Mouse (Mus musculus) lung, postnatal 36 days (tissue): Measurements from ENCODE around the gene Pfdn6.
A peak's percentile ranks its signal among the peaks of the same experiment; 100 is the strongest.
"Not testable (repeated sequence)": the region's sequence is repeated elsewhere in the genome, so short reads cannot be mapped to it uniquely, and the experiment has no call there.

Source experiments
- DNase-seq: peaks from one replicate; pipeline ENCODE4 v3.0.0; 2022; ENCODE audit warnings: mixed read lengths

Gene Pfdn6

DNA sequence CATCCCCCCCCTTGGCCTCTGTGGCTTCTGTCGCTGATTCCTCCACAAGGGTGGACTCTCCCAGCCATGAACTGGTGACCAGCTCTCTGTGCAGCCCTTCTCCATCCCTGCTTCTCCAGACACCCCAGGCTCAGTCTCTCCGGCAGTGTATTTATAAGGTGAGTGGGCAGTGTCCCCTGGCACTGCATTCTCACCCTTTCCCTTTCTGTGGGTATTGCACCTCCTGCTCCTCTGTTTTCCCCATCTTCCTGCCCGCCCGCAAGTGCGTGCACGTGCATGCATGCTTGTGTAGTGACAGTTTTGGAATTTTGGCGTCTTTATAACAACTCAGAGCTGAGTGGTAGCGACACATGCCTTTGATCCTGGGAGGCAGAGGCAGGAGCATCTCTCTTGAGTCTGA is 26.2 kb downstream of the Pfdn6 start:
- DNase-seq = no peak

DNA sequence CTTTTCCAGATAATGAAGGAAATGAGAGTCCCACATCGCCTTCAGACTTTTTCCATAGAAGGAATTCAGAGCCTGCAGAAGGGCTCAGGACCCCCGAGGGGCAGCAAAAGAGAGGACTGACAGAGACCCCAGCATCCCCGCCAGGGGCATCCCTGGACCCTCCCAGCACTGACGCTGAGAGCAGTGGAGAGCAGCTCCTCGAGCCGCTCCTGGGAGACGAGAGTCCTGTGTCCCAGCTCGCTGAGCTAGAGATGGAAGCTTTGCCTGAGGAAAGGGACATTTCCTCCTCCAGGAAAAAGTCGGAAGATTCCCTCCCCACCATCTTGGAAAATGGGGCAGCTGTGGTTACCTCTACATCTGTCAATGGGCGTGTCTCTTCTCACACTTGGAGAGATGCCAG is 26.9 kb downstream of the Pfdn6 start:
- DNase-seq = no peak

DNA sequence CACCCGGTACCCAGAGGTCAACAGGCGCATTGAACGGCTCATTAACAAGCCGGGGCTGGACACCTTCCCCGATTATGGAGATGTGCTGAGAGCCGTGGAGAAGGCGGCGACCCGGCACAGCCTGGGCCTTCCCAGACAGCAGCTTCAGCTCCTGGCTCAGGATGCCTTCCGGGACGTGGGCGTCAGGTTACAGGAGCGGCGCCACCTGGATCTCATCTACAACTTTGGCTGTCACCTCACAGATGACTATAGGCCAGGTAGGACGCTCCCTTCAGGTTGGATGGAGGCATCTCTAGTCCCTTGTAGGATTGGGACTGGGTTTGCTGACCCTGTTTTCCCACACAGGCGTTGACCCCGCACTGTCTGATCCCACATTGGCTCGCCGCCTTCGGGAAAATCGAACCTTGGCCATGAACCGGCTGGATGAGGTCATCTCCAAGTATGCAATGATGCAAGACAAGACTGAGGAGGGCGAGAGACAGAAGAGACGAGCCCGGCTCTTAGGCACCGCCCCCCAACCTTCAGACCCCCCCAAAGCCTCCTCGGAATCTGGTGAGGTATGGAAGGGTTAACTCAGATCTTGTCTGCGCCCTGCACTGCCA is 28.2 kb downstream of the Pfdn6 start:
- DNase-seq = no peak

- DNase-seq = no peak
These were observed 28.9 kb downstream of the Pfdn6 start for GRCm38 (mm10) chr17:33911052-33911812.

GRCm38 (mm10) chr17:33910346-33911051 is 29.6 kb downstream of the Pfdn6 start:
- DNase-seq = no peak

GRCm38 (mm10) chr17:33909869-33910250 is 30.3 kb downstream of the Pfdn6 start:
- peak; percentile 81 for DNase-seq

DNA sequence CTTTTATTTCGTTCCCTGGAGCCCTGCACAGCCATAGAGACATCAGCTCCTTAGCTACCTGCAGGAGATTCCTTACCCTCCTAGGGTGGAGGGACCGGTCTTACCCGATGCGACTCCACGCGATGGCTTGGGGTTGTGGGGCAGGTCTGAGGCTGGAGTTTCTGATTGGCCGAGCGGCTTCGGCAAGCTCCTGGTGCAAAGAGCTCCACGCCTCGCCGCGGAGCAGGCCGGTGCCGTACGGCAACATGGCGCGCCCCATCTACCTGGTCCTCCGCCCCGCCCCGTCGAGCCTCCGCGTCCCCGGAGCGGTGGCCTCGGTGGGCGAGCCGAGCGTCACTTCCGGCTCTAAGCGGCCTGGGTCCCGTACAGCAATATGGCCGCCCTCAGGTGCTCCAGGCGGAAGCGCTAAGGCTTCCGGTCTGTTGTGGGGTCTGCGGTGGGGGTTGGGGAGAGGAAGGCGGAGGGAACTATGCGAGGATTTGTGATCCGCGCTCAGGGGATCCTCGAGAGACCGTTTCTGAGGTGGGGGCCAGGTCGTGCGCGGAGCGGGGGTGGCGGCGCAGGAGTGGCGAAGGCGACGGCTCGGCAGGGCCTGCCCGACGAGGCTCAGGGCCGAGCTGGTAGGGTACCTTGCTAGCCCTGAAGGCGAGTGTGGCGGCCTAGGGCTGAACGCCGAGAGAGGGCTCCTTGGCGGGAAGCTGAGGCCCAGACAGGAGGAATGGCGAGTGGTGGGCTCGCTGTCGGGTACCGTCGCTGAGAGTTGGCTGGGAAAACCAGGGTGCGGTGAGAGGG is 30.9 kb downstream of the Pfdn6 start, which contains the start of gene Daxx:
Daxx (plus strand) TSS at position 338 of the 792 bp plus-strand sequence.
- DNase-seq = peak; percentile 99

- peak; percentile 52 for DNase-seq
These were observed 31.6 kb downstream of the Pfdn6 start for GRCm38 (mm10) chr17:33908331-33909076.

DNA sequence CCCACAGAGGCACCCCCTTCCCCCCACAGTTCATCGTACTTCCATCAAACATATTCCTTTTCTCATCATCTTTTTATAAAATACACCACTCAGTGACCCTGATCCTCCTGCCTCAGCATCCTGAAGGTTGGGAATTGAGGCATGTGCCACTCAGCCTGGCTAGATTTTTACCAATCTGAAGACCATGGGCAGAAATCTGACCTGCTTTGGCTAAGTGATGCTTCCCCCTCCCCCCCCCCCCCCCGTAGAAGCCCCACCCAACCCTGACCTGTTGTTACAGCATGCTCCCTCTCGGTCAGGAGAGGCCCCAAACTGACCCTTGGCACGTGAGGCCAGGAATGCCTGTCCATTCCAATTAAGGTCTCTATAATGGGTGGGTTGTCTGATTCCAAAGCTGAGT is 35.3 kb downstream of the Pfdn6 start, which contains the start of gene Platr17:
Platr17 (plus strand) TSS at position 301 of the 400 bp plus-strand sequence.
- DNase-seq = not testable (repeated sequence)

DNA sequence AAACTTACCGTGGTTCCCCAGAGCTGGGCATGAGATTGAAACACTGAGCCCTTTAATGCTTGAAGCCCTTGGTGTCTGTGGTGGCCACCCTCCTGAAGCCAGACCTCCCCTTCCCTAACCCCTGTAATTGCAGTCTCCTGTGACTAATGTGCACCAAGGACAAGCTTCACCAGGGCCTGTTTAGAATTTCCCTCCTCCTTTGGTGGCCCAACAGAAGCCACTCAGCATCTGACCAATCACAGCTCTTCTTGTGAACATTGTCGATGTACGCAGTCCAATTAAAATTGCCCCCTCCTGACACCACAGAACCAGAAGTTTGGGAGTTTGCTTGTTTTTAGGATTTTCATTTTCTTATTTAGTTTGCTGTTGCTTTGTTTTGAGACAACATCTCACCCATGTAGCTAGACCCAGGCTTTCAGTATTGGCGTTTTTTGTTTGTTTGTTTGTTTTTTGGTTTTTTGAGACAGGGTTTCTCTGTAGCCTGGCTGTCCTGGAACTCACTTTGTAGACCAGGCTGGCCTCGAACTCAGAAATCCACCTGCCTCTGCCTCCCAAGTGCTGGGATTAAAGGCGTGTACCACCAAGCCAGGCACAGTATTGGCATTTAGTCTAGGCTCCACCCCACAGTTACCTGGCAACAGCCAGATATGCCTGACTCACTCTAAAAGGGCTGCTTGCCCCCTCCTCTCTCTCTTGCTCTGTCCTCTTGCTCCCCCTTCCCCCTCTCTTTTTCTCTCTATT is 36.1 kb downstream of the Pfdn6 start:
- not testable (repeated sequence) for DNase-seq

GRCm38 (mm10) chr17:33902491-33902890 is 37.7 kb downstream of the Pfdn6 start:
- no peak for DNase-seq

- DNase-seq = no peak
These were observed 38.1 kb downstream of the Pfdn6 start for GRCm38 (mm10) chr17:33902079-33902478.

GRCm38 (mm10) chr17:33901653-33902052 is 38.5 kb downstream of the Pfdn6 start:
- no peak for DNase-seq

DNA sequence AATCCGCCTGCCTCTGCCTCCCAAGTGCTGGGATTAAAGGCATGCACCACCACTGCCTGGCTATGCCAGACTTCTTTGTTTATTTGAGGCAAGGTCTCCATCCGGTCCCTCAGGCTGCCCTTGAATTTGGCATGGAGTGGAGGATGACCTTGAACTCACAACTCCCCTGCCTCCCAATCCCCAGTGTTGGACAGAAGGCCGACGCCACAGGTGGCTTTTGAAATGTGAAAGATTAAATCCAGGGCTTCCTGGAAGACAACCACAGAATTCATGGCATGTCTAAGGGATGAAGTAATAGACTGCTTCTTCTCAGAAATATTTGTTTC is 39.2 kb downstream of the Pfdn6 start:
- DNase-seq = no peak

DNA sequence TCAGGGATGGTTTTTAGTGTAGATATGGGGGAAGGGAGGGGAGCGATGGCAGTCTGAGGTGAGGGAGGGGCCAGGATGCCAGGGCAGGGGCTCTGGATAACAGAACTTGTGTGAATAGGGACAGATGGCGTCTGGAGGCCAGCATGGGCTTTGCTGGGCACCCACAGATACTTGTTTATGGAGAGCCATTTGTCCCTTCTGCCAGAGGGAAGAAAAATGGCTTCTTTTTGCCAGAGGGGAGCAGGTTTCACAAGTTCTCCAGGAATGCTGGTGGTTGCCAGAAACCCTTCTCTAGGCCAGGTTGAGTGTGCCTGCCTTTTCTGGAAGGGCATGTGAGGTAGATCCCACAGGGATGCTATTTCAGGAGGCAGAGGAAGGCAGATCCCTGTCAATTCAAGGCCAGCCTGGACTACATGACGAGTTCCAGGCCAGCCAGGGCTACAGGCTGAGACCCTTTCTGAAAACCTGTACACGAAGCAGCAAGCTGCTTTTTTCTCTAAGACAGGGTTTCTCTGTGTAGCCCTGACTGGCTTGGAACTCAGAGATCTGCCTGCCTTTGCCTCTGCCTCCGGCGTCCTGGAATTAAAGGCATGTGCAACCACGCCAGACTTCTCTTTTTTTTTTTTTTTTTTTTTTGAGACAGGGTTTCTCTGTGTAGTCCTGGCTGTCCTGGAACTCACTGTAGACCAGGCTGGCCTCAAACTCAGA is 39.7 kb downstream of the Pfdn6 start:
- DNase-seq = no peak

- no peak for DNase-seq
These were observed 40.5 kb downstream of the Pfdn6 start for GRCm38 (mm10) chr17:33899642-33900041.

DNA sequence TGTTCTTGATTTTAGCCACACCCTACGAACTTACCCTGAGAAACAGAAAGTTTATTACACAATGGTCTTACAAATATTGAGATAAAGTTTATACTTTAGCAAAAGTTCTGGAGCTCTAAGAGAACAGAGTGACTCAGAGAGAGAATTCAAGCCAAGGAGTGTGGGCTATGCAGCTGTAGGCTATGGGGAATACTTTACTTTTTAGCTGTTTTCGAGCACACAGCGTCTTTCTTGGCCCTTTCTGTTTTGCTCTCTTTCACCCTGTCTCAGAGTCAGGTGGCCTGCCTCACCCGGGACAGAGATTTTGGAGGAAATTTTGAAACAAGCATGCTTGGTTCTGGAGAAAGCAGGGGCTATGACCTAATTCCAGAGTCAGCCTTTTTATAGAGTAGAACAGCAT is 42.0 kb downstream of the Pfdn6 start:
- not testable (repeated sequence) for DNase-seq

DNA sequence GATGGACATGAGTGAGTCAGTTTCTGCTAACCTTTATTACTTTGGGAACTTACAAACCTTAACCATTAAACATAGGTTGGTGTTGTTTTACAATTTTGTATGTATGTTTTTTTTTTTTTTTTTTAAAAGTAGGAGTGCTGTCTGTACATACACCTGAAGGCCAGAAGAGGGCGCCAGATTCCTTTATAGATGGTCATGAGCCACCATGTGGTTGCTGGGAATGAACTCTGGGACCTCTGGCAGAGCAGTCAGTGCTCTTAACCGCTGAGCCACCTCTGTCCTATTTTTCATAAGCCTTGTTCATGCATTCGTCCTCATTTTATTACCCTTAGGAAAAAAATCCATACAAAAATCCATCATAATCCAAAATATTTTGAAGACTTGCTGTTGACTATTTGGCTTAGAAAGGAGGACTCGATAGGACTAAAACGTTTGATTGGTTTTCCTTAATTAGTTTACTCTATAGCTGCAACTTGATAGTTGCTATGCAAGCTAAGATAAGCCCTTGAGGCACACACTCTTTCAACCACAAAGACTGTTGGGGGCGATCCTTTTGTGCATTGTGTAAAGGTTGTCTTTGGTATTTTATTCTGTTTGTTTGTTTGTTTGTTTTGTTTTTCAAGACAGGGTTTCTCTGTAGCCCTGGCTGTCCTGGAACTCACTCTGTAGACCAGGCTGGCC is 42.9 kb downstream of the Pfdn6 start:
- DNase-seq = peak; percentile 70

GRCm38 (mm10) chr17:33893011-33893410 is 47.1 kb downstream of the Pfdn6 start:
- DNase-seq = not testable (repeated sequence)

DNA sequence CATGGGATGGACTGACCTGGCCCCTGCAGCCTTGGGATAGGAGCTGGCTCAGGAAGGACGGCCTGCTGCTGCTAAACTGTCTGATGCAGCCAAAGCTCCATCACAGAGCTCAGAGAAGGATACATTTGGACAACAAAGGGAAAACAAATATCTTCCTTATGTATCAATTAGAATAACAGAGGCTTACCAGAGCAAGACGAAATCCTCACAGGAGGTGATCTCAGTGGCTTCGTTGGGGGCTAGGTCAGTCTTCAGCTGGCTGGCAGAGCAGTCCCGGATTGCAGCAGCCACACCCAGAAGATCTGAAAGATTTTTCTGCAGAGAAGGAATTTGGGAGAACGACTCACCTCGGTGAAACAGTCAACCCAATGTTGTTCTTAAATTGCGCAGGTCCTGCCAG is 47.7 kb downstream of the Pfdn6 start:
- no peak for DNase-seq
